Mouse (Mus musculus): ENCODE results near the gene Zfp213. TPM values are rescaled to one million over a fixed set of nuclear protein-coding genes. Genes with fewer than 3 reads are reported as not detected.

Gene Zfp213
- total and polyA plus RNA-seq, 3 experiments, result 3.0 to 3.8 TPM; not detected in 1

GRCm38 (mm10) chr17:23552896-23553633 is 11.0 kb downstream of the Zfp213 start:
- no peak for TF ChIP-seq NRF1 (IDR thresholded peaks at IDR 0.05; ENCODE audit: insufficient read depth, low read depth, low read length, poor library complexity, severe bottlenecking)
- TF ChIP-seq UBTF (IDR thresholded peaks at IDR 0.05; ENCODE audit: borderline replicate concordance, insufficient read depth, low read depth, low read length), result no peak
- no peak for TF ChIP-seq ELF1 (IDR thresholded peaks at IDR 0.05; ENCODE audit: low read depth, low read length)
- no peak for TF ChIP-seq RCOR1 (IDR thresholded peaks at IDR 0.05; ENCODE audit: low read depth, low read length)
- no peak for TF ChIP-seq POLR2AphosphoS2 (IDR thresholded peaks at IDR 0.05; ENCODE audit: low read length)
- no peak for TF ChIP-seq NELFE (IDR thresholded peaks at IDR 0.05; ENCODE audit: low read depth, low read length)
- no peak for TF ChIP-seq ZNF384 (IDR thresholded peaks at IDR 0.05; ENCODE audit: low read depth, low read length)
- no peak for TF ChIP-seq CHD2 (IDR thresholded peaks at IDR 0.05; ENCODE audit: low read length)
- no peak for TF ChIP-seq POLR2A (IDR thresholded peaks at IDR 0.05; ENCODE audit: control insufficient read depth in 1 of 2, insufficient read depth in 1 of 2, low read depth in 1 of 2, low read length in 2 of 2, poor library complexity in 1 of 2)
- TF ChIP-seq JUND (IDR thresholded peaks at IDR 0.05; ENCODE audit: low read depth, low read length), result no peak
- H3K79me2 ChIP-seq (ENCODE audit: control insufficient read depth, insufficient read depth, low read length, poor library complexity), result no peaks in the 10 kb centered on the region; the same call in 1 of the 2 replicates
- H3K36me3 ChIP-seq (ENCODE audit: control insufficient read depth in 1 of 2, insufficient read depth in 2 of 2, low read length in 2 of 2), result peaks cover 0 to 5% of the 10 kb centered on the region in 2 experiments; a peak in 2 of 4 replicates
- no peaks in the 10 kb centered on the region for H3K9me3 ChIP-seq (replicated peaks; ENCODE audit: insufficient read depth, low read length)
- DNase-seq (ENCODE audit: low read depth, low spot score), result no peak
- no peak overlapping the region for H3K4me3 ChIP-seq (ENCODE audit: control insufficient read depth in 1 of 2, insufficient read depth in 1 of 2, low read depth in 2 of 2, low read length in 2 of 2)
- H3K27me3 ChIP-seq (ENCODE audit: control insufficient read depth in 1 of 2, insufficient read depth in 2 of 2, low read length in 2 of 2), result no peaks in the 10 kb centered on the region
- peaks cover 0 to 10% of the 10 kb centered on the region in 2 experiments; a peak in 2 of 4 replicates for H3K4me1 ChIP-seq (ENCODE audit: control insufficient read depth in 1 of 2, insufficient read depth in 2 of 2, low read length in 2 of 2)
- H3K27ac ChIP-seq (ENCODE audit: control insufficient read depth, low read depth, low read length), result no peak overlapping the region
- no peak overlapping the region for H3K9ac ChIP-seq (ENCODE audit: control insufficient read depth, low read depth, low read length, poor library complexity, severe bottlenecking)

DNA sequence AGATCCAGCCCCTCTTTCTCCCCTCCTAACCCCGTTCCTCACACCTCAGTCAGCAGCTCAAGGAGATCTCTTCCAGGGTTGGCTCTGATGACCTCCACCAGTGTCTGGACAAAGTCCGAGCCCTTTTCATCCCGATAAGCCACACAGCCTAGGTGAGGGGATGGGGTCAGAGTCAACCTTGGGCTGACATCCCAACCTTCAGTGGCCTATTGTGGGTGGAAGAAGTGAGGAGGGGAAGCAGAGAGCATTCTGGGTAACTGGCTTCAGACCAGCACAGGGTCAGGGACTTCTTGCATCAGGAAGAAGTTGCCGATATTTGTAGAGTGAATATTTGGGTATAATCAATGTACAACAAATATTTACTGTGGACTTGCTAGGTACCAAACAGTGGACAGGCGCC is 12.1 kb downstream of the Zfp213 start:
- peak; percentile 68 for DNase-seq (ENCODE audit: low read depth, low spot score)
- Histone ChIP-seq H3K9me3 (replicated peaks; ENCODE audit: insufficient read depth, low read length) (no peaks in the 10 kb centered on the region), H3K4me3 (ENCODE audit: control insufficient read depth in 1 of 2, insufficient read depth in 1 of 2, low read depth in 2 of 2, low read length in 2 of 2) (peak overlapping the region; percentile 35 to 56), H3K36me3 (ENCODE audit: control insufficient read depth in 1 of 2, insufficient read depth in 2 of 2, low read length in 2 of 2) (peaks cover 0 to 5% of the 10 kb centered on the region in 2 experiments; a peak in 2 of 4 replicates), H3K27ac (ENCODE audit: control insufficient read depth, low read depth, low read length) (peak overlapping the region; percentile 67), H3K4me1 (ENCODE audit: control insufficient read depth in 1 of 2, insufficient read depth in 2 of 2, low read length in 2 of 2) (peaks cover 0 to 10% of the 10 kb centered on the region in 2 experiments; a peak in 2 of 4 replicates), H3K79me2 (ENCODE audit: control insufficient read depth, insufficient read depth, low read length, poor library complexity) (peaks cover 1% of the 10 kb centered on the region; the same call in 1 of the 2 replicates), H3K9ac (ENCODE audit: control insufficient read depth, low read depth, low read length, poor library complexity, severe bottlenecking) (peak overlapping the region; percentile 69), H3K27me3 (ENCODE audit: control insufficient read depth in 1 of 2, insufficient read depth in 2 of 2, low read length in 2 of 2) (no peaks in the 10 kb centered on the region)
- TF ChIP-seq POLR2A (IDR thresholded peaks at IDR 0.05; ENCODE audit: control insufficient read depth in 1 of 2, insufficient read depth in 1 of 2, low read depth in 1 of 2, low read length in 2 of 2, poor library complexity in 1 of 2) (peak in 1 of 2 experiments; percentile 42; a peak in 1 of 4 replicates), TAL1 (IDR thresholded peaks at IDR 0.05; ENCODE audit: low read length) (no peak), JUND (IDR thresholded peaks at IDR 0.05; ENCODE audit: low read depth, low read length) (no peak), MXI1 (IDR thresholded peaks at IDR 0.05; ENCODE audit: low read depth, low read length) (no peak), MAZ (IDR thresholded peaks at IDR 0.05; ENCODE audit: low read depth, low read length) (0 out of 2 replicates have a peak, but pooled peaks have one; percentile 2), GABPA (IDR thresholded peaks at IDR 0.05; ENCODE audit: low read depth, low read length) (no peak), NRF1 (IDR thresholded peaks at IDR 0.05; ENCODE audit: insufficient read depth, low read depth, low read length, poor library complexity, severe bottlenecking) (no peak), EP300 (IDR thresholded peaks at IDR 0.05; ENCODE audit: low read depth in 1 of 2, low read length in 2 of 2) (no peak), CHD1 (IDR thresholded peaks at IDR 0.05; ENCODE audit: low read depth, low read length) (no peak), TCF12 (IDR thresholded peaks at IDR 0.05; ENCODE audit: low read depth, low read length) (no peak), ZC3H11A (IDR thresholded peaks at IDR 0.05; ENCODE audit: low read depth, low read length) (no peak), E2F4 (IDR thresholded peaks at IDR 0.05; ENCODE audit: borderline replicate concordance, low read depth, low read length) (no peak), BHLHE40 (IDR thresholded peaks at IDR 0.05; ENCODE audit: borderline replicate concordance, low read depth, low read length) (no peak), CTCF (IDR thresholded peaks at IDR 0.05 in 2 of 3, conservative IDR thresholded peaks at IDR 0.05 in 1 of 3; ENCODE audit: control insufficient read depth in 1 of 3, insufficient read depth in 1 of 3, low read depth in 2 of 3, low read length in 3 of 3, poor library complexity in 1 of 3, severe bottlenecking in 1 of 3) (no peak), MYB (IDR thresholded peaks at IDR 0.05; ENCODE audit: low read depth, low read length) (no peak), HCFC1 (IDR thresholded peaks at IDR 0.05; ENCODE audit: low read depth, low read length) (peak; percentile 34; the same call in 1 of the 2 replicates), ETS1 (IDR thresholded peaks at IDR 0.05; ENCODE audit: low read depth, low read length) (no peak), RCOR1 (IDR thresholded peaks at IDR 0.05; ENCODE audit: low read depth, low read length) (no peak), POLR2AphosphoS5 (IDR thresholded peaks at IDR 0.05; ENCODE audit: borderline replicate concordance, low read depth, low read length) (no peak)

All from MEL (cell line).